Mouse (Mus musculus): ENCODE results near the gene Cer1.
A peak's percentile ranks its signal among the peaks of the same experiment; 100 is the strongest.

Cer1 gene

GRCm38 (mm10) chr4:82884636-82885534, at the start of gene Cer1:
Cer1 (minus strand) TSS chr4:82885148.
- DNase-seq (ENCODE audit: low read depth): no peak

DNA sequence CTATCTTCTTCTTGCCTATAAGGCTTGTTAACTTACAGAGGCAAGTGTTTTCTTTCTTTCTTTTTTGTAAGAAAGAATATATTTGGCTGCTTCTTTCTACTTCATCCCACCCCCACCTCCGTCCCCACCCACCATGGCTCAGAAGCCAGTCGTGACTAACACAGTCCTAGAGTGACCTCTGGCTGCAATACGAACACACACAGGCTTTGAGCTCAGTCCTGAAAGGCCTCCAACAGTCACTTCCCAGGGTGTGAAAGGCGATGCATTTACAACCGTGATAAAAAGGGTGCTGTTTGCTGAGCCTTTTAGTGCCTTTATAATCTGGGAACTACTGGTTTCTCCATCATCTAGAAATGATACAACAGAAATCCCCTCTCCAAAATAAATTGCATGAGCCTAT, 49.4 kb upstream of the Cer1 start:
- DNase-seq (ENCODE audit: low read depth): no peak

- peak; percentile 48 for DNase-seq (ENCODE audit: low read depth)
Measured at GRCm38 (mm10) chr4:82933698-82934210, 48.8 kb upstream of the Cer1 start.

DNA sequence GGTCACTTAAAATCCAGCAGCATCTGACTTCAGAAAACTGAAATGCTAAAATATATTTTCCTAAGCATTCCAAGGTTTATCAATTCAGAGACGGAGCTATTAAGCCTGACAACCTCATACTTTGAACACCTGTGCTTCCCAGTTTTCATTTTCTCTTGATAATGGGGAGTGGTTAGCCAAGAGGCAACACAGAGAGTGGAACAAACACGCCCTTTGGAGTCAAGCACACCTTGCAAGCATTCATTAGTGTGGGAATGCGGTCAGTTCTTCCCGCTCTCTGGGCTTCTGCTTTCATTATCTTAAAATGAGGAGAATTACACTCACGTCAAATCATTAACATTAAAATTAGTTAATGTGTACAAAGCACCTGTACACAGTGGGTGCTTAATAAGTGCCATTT, 45.1 kb upstream of the Cer1 start:
- no peak for DNase-seq (ENCODE audit: low read depth)

DNA sequence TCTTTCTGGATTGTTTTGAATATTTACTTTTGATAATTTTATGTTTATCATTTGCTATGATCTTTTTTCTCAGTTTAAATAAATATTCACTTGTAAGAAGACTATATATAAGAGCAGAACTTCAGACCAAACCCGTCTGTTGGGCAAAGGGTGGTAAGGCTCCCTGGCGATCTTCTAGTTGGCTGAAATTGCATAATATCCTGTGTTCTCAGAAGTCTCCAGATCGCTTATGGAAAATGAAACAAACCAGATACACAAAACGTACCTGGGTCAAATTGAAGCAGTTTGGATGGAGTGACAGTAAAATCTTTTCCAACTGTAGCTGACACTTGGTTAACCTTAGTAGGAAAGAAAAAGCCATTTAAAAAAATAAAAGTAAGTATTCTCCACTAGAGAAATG, 37.0 kb upstream of the Cer1 start:
- DNase-seq (ENCODE audit: low read depth): no peak

GRCm38 (mm10) chr4:82918625-82919024, 33.7 kb upstream of the Cer1 start:
- DNase-seq (ENCODE audit: low read depth): no peak

- no peak for DNase-seq (ENCODE audit: low read depth)
Measured at GRCm38 (mm10) chr4:82916678-82917050, 31.7 kb upstream of the Cer1 start.

- DNase-seq (ENCODE audit: low read depth): no peak
Measured at GRCm38 (mm10) chr4:82916003-82916677, 31.2 kb upstream of the Cer1 start.

GRCm38 (mm10) chr4:82915576-82915975, 30.6 kb upstream of the Cer1 start:
- no peak for DNase-seq (ENCODE audit: low read depth)

- no peak for DNase-seq (ENCODE audit: low read depth)
Measured at GRCm38 (mm10) chr4:82914601-82915143, 29.7 kb upstream of the Cer1 start.

DNA sequence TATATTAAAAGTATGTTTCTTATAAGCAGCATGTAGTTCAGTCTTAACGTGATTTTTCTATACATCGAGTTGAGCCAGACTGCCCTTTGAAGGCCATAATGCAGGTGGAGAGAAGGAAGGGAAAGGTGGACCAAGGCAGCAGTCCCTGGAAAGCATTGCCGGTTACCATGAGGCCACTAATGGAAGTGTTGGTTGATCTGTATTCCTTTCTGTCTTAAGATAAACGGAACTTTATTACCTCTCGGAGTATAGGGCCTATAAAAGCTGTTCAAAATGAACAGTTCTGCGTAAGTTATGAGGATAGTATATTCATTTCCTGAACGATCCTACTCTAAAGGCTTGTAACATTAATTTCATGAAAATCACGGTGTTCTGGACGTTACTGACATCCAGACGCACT, 10.3 kb upstream of the Cer1 start:
- no peak for DNase-seq (ENCODE audit: low read depth)

- no peak for DNase-seq (ENCODE audit: low read depth)
Measured at GRCm38 (mm10) chr4:82892247-82892646, 7.3 kb upstream of the Cer1 start.

DNA sequence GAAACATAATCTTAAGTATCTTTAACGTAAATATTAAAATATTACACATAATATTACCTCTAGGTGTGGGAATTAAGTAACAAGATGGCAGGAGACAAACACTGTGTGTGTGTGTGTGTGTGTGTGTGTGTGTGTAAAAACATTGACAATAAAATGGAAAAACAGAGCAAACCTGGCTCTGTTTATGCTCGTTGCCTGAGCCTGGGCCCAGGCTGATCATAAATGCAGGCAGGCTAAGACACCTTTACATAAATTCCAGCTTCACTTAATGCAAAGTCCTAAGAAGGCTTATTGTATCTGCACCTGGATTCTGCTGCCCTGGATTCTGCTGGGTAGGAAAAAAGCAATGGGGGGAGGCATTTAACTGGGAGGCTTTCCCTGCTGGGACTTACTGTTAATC, 6.6 kb upstream of the Cer1 start:
- DNase-seq (ENCODE audit: low read depth): no peak

GRCm38 (mm10) chr4:82891049-82891448, 6.1 kb upstream of the Cer1 start:
- DNase-seq (ENCODE audit: low read depth): no peak

DNA sequence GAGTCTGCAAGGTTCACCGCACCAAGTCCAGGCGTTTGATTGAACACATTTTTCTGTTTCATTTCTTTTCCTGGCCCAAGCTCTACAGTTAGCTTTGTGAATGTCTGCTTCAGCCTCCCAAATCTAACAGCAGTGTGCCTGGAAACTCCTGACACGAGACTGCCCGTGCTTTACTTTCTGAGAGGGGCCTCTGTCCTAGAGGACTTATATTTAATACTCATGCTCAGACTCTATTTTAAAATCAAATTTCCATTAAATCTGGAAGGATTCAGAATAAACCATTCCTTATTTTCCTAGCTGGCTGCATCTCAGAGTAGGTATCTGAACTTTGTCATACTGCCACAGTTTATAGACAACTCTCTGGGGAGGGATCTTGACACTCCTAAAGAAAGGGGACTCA, 5.6 kb upstream of the Cer1 start:
- DNase-seq (ENCODE audit: low read depth): no peak

DNA sequence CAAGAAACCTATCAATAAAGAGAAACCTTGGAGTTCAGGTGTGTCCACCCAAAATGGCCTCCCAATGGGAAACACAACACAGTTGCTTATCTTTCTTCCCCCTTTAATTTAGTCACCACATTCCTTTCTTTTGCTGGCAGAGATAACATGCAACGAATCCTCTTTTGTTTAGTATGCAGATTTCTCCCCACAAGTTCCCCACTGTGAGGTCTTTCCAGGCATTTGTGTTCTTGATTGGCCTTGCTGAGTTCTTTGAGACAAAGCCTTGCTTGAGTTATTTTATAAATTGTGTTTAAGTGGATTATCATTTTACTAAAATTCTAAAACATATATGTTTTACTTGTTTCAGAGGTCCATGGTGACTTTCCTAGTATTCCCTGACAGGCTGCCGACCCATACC, 1.2 kb upstream of the Cer1 start:
- DNase-seq (ENCODE audit: low read depth): no peak

- no peak for DNase-seq (ENCODE audit: low read depth)
Measured at GRCm38 (mm10) chr4:82885535-82885913, 576 bp upstream of the Cer1 start.

GRCm38 (mm10) chr4:82882500-82882899, 2.4 kb downstream of the Cer1 start:
- DNase-seq (ENCODE audit: low read depth): no peak

- no peak for DNase-seq (ENCODE audit: low read depth)
Measured at GRCm38 (mm10) chr4:82881366-82881765, 3.6 kb downstream of the Cer1 start.

- DNase-seq (ENCODE audit: low read depth): no peak
Measured at GRCm38 (mm10) chr4:82880243-82880642, 4.7 kb downstream of the Cer1 start.

DNA sequence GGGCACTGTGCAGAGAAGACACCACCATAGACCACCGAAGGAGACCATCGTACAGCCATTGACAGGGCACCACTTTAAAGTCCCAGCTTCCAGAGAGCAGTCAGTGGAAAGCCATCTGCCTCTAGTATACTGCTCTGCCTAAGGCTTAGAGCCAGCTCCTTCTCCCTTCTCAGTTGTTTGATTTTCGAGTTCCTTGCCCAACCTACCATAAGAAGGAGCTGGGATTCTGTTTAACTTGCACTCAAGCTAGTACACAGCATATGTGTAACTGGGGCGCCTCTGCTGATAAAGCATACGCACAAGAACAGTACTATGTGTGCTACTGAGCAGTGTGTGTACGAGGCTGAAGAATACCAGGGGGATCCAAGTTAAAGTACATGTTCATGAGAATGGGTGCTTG, 5.8 kb downstream of the Cer1 start:
- no peak for DNase-seq (ENCODE audit: low read depth)

DNA sequence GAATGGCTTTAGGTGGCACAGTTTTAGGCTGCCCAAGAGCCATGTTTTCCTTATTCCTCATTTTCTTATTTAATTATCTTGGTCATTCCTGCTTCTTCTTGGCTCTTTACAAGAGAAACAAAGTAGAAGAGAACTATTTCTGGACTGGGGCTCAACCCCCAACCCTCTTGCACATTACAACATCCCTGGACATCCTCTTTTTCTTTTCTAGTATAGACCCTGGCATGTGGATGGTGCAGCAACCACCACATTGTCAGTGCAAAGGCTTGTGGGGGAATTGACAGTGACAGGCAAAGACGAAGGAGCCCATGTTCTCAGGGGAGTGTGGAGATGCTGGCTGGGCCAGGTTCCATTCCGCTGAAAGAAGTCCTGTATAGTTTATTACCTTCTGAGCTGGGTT, 8.3 kb downstream of the Cer1 start:
- DNase-seq (ENCODE audit: low read depth): no peak

- DNase-seq (ENCODE audit: low read depth): no peak
Measured at GRCm38 (mm10) chr4:82875532-82875931, 9.4 kb downstream of the Cer1 start.
